ENCODE assay signal across 20 mouse cellular contexts in genomic region chr12:79455848-79456164, GRCm38 (mm10).
A peak's percentile ranks its signal among the peaks of the same experiment; 100 is the strongest.
DNase-seq lines count a peak whose midpoint lies in the region; ATAC-seq and TF ChIP-seq lines count a peak whose summit lies in the region.
"Had no signal": no experiment of that assay in that cellular context is flagged by ENCODE, and none has a peak within 500 bp of the region (broad histone marks: within the 10 kb centered on the region; RNA-seq: fewer than 3 reads in every experiment).

No protein-coding gene starts in this region.

- no peaks in the 10 kb centered on the region for H3K9me3 ChIP-seq in lung, embryonic 16.5 days (ENCODE audit: control insufficient read depth, low read length)
- no peaks in the 10 kb centered on the region for H3K9me3 ChIP-seq in embryonic facial prominence, embryonic 14.5 days (ENCODE audit: control insufficient read depth, low read length)
- no peaks in the 10 kb centered on the region for H3K9me3 ChIP-seq in limb, embryonic 10.5 days (replicated peaks)
- H3K9me3 ChIP-seq: heart, embryonic 15.5 days; hindbrain, embryonic 13.5 days; liver, embryonic 12.5 days; lung, embryonic 15.5 days; midbrain, embryonic 15.5 days; stomach, embryonic 15.5 days had no signal

- DNase-seq in heart, adult 11 months = peak; percentile 55
- DNase-seq in heart, adult 2 months = no peak
- DNase-seq in lung, adult 18-20 months = no peak
- DNase-seq in embryonic facial prominence, embryonic 14.5 days (ENCODE audit: low spot score) = no peak
- DNase-seq in limb, embryonic 10.5 days (ENCODE audit: low spot score) = no peak
- no peak for DNase-seq in left cerebral cortex, adult 8-10 months (ENCODE audit: low spot score in 2 of 2)
- no peak for DNase-seq in liver
- DNase-seq: adrenal gland, adult 2 months; cerebellum, postnatal 25 days; gastrocnemius, adult 2 months; kidney, adult 11 months; spleen, adult 18-20 months had no signal

- H3K27me3 ChIP-seq in heart, adult 2 months (ENCODE audit: control insufficient read depth, insufficient read depth, low read length) = no peaks in the 10 kb centered on the region
- H3K27me3 ChIP-seq in lung, embryonic 16.5 days (ENCODE audit: control insufficient read depth, insufficient read depth, low read depth, low read length) = no peaks in the 10 kb centered on the region
- no peaks in the 10 kb centered on the region for H3K27me3 ChIP-seq in embryonic facial prominence, embryonic 14.5 days (replicated peaks; ENCODE audit: control insufficient read depth, insufficient read depth, low read length)
- no peaks in the 10 kb centered on the region for H3K27me3 ChIP-seq in limb, embryonic 10.5 days (ENCODE audit: low read depth, poor library complexity, severe bottlenecking)
- H3K27me3 ChIP-seq: CH12.LX; heart, embryonic 15.5 days; hindbrain, embryonic 13.5 days; liver, embryonic 12.5 days; lung, embryonic 15.5 days; midbrain, embryonic 15.5 days; stomach, embryonic 15.5 days had no signal

- TF ChIP-seq EP300 in heart, adult 2 months (IDR thresholded peaks at IDR 0.05; ENCODE audit: insufficient read depth, low read depth, low read length) = no peak

- no peaks in the 10 kb centered on the region for H3K79me2 ChIP-seq in heart, adult 2 months (replicated peaks; ENCODE audit: control insufficient read depth, insufficient read depth, low read length)

- H3K4me3 ChIP-seq in heart, adult 2 months = no peak overlapping the region
- H3K4me3 ChIP-seq in lung, embryonic 16.5 days (ENCODE audit: low read length) = no peak overlapping the region
- H3K4me3 ChIP-seq in embryonic facial prominence, embryonic 14.5 days (ENCODE audit: low read depth, low read length) = no peak overlapping the region
- H3K4me3 ChIP-seq in limb, embryonic 10.5 days = no peak overlapping the region
- H3K4me3 ChIP-seq: gastrocnemius, adult 2 months; heart, embryonic 15.5 days; hindbrain, embryonic 13.5 days; liver, embryonic 12.5 days; lung, embryonic 15.5 days; midbrain, embryonic 15.5 days; stomach, embryonic 15.5 days had no signal

- H3K4me2 ChIP-seq in lung, embryonic 16.5 days (ENCODE audit: low read depth, low read length) = no peak overlapping the region
- H3K4me2 ChIP-seq in embryonic facial prominence, embryonic 14.5 days (ENCODE audit: low read depth, low read length) = no peak overlapping the region
- H3K4me2 ChIP-seq: heart, embryonic 15.5 days; hindbrain, embryonic 13.5 days; liver, embryonic 12.5 days; lung, embryonic 15.5 days; midbrain, embryonic 15.5 days; stomach, embryonic 15.5 days had no signal

- no peak for TF ChIP-seq CTCF in heart, adult 2 months (IDR thresholded peaks at IDR 0.05)

- ATAC-seq in lung, embryonic 16.5 days (ENCODE audit: low read depth) = no peak
- ATAC-seq in embryonic facial prominence, embryonic 14.5 days (ENCODE audit: low read depth) = peak; percentile 33; the same call in 1 of the 2 replicates
- ATAC-seq: liver, embryonic 12.5 days; midbrain, embryonic 15.5 days had no signal

- intact Hi-C loops in heart, adult 2 months (cut with DNase I) = no loop called here

- TF ChIP-seq POLR2A in heart, adult 2 months (IDR thresholded peaks at IDR 0.05; ENCODE audit: insufficient read depth, low read depth, low read length) = no peak

- H3K36me3 ChIP-seq in heart, adult 2 months (ENCODE audit: control insufficient read depth, insufficient read depth, low read length) = no peaks in the 10 kb centered on the region
- H3K36me3 ChIP-seq in lung, embryonic 16.5 days (ENCODE audit: control insufficient read depth, insufficient read depth, low read length) = no peaks in the 10 kb centered on the region
- H3K36me3 ChIP-seq in embryonic facial prominence, embryonic 14.5 days (ENCODE audit: control insufficient read depth, insufficient read depth, low read length) = no peaks in the 10 kb centered on the region
- H3K36me3 ChIP-seq in limb, embryonic 10.5 days = no peaks in the 10 kb centered on the region
- H3K36me3 ChIP-seq: heart, embryonic 15.5 days; hindbrain, embryonic 13.5 days; liver, embryonic 12.5 days; lung, embryonic 15.5 days; midbrain, embryonic 15.5 days; stomach, embryonic 15.5 days had no signal

- H3K9ac ChIP-seq in heart, adult 2 months (ENCODE audit: low read depth, low read length) = no peak overlapping the region
- 0 out of 2 replicates have a peak overlapping the region, but pooled peaks have one; percentile 30 for H3K9ac ChIP-seq in lung, embryonic 16.5 days (ENCODE audit: low read length)
- no peak overlapping the region; the same call in 1 of the 2 replicates for H3K9ac ChIP-seq in embryonic facial prominence, embryonic 14.5 days (ENCODE audit: low read depth, low read length)
- H3K9ac ChIP-seq: heart, embryonic 15.5 days; hindbrain, embryonic 13.5 days; liver, embryonic 12.5 days; lung, embryonic 15.5 days; midbrain, embryonic 15.5 days; stomach, embryonic 15.5 days had no signal

- H3K4me1 ChIP-seq in heart, adult 2 months (ENCODE audit: control insufficient read depth, insufficient read depth, low read length) = no peaks in the 10 kb centered on the region; the same call in 1 of the 2 replicates
- H3K4me1 ChIP-seq in lung, embryonic 16.5 days (replicated peaks; ENCODE audit: control insufficient read depth, insufficient read depth, low read length) = peaks cover 10% of the 10 kb centered on the region
- peaks cover 11% of the 10 kb centered on the region for H3K4me1 ChIP-seq in embryonic facial prominence, embryonic 14.5 days (ENCODE audit: control insufficient read depth, insufficient read depth, low read length)
- H3K4me1 ChIP-seq in limb, embryonic 10.5 days = peaks cover 25% of the 10 kb centered on the region
- H3K4me1 ChIP-seq: liver, embryonic 12.5 days; midbrain, embryonic 15.5 days; stomach, embryonic 15.5 days had no signal

- 48% methylated on average over 3 of the region's 3 CpGs for WGBS in heart, adult 2 months
- 40% methylated on average over 3 of the region's 3 CpGs for WGBS in lung, embryonic 16.5 days
- WGBS in embryonic facial prominence, embryonic 14.5 days = 36% methylated on average over 3 of the region's 3 CpGs
- 30% methylated on average over 3 of the region's 3 CpGs for WGBS in limb, embryonic 10.5 days

- H3K27ac ChIP-seq in heart, adult 2 months = no peak overlapping the region
- no peak overlapping the region; the same call in 1 of the 2 replicates for H3K27ac ChIP-seq in lung, embryonic 16.5 days (ENCODE audit: low read length)
- peak overlapping the region; percentile 70 for H3K27ac ChIP-seq in embryonic facial prominence, embryonic 14.5 days (replicated peaks; ENCODE audit: low read depth, low read length)
- peak overlapping the region; percentile 53; the same call in 1 of the 2 replicates for H3K27ac ChIP-seq in limb, embryonic 10.5 days
- H3K27ac ChIP-seq: gastrocnemius, adult 2 months; heart, embryonic 15.5 days; hindbrain, embryonic 13.5 days; liver, embryonic 12.5 days; lung, embryonic 15.5 days; midbrain, embryonic 15.5 days had no signal

Comparison
In these comparisons a context has a peak if more than half of its experiments do, and no peak if none do; other contexts are left out.
1. H3K27ac ChIP-seq: peak in embryonic facial prominence, embryonic 14.5 days (single experiment) and limb, embryonic 10.5 days (single experiment); none in heart, adult 2 months (single experiment) and lung, embryonic 16.5 days (single experiment).